Mouse (Mus musculus): Measurements from ENCODE around the gene Gramd4. TPM values are rescaled to one million over a fixed set of nuclear protein-coding genes. Genes with fewer than 3 reads are reported as not detected.

Gramd4 gene
- polyA plus RNA-seq, 1 experiment from 2014 or later, result 34.3 TPM

- no peak for ATAC-seq
- WGBS, result 76% methylated on average over 8 of the region's 8 CpGs
- Histone ChIP-seq H3K4me1 (replicated peaks) (peaks cover 63% of the 10 kb centered on the region), H3K9me3 (no peaks in the 10 kb centered on the region), H3K27ac (no peak overlapping the region), H3K36me3 (peaks cover 4% of the 10 kb centered on the region; the same call in 1 of the 2 replicates), H3K9ac (replicated peaks) (no peak overlapping the region), H3K27me3 (no peaks in the 10 kb centered on the region), H3K4me2 (replicated peaks) (no peak overlapping the region), H3K4me3 (replicated peaks) (no peak overlapping the region)
Observed at GRCm38 (mm10) chr15:86064191-86064849, 6.8 kb downstream of the Gramd4 start.

GRCm38 (mm10) chr15:86064850-86065229, 7.3 kb downstream of the Gramd4 start:
- H3K36me3 ChIP-seq, result peaks cover 4% of the 10 kb centered on the region; the same call in 1 of the 2 replicates
- no peaks in the 10 kb centered on the region for H3K27me3 ChIP-seq
- ATAC-seq, result no peak
- H3K27ac ChIP-seq, result no peak overlapping the region
- H3K4me2 ChIP-seq (replicated peaks), result no peak overlapping the region
- H3K4me1 ChIP-seq (replicated peaks), result peaks cover 63% of the 10 kb centered on the region
- WGBS, result 89% methylated on average over 3 of the region's 3 CpGs
- no peak overlapping the region for H3K4me3 ChIP-seq (replicated peaks)
- no peaks in the 10 kb centered on the region for H3K9me3 ChIP-seq
- H3K9ac ChIP-seq (replicated peaks), result no peak overlapping the region

- H3K4me3 ChIP-seq (replicated peaks), result no peak overlapping the region
- peaks cover 4% of the 10 kb centered on the region; the same call in 1 of the 2 replicates for H3K36me3 ChIP-seq
- H3K27me3 ChIP-seq, result no peaks in the 10 kb centered on the region
- H3K4me2 ChIP-seq (replicated peaks), result no peak overlapping the region
- H3K9me3 ChIP-seq, result no peaks in the 10 kb centered on the region
- H3K9ac ChIP-seq (replicated peaks), result no peak overlapping the region
- H3K4me1 ChIP-seq (replicated peaks), result peaks cover 63% of the 10 kb centered on the region
- 91% methylated on average over 4 of the region's 4 CpGs for WGBS
- ATAC-seq, result no peak
- H3K27ac ChIP-seq, result no peak overlapping the region
Observed at GRCm38 (mm10) chr15:86065367-86065766, 7.9 kb downstream of the Gramd4 start.

GRCm38 (mm10) chr15:86066836-86067580, 9.5 kb downstream of the Gramd4 start:
- ATAC-seq, result 0 out of 2 replicates have a peak, but pooled peaks have one; percentile 12
- 77% methylated on average over 14 of the region's 14 CpGs for WGBS
- H3K27ac ChIP-seq, result no peak overlapping the region
- no peaks in the 10 kb centered on the region for H3K27me3 ChIP-seq
- H3K9me3 ChIP-seq, result no peaks in the 10 kb centered on the region
- H3K9ac ChIP-seq (replicated peaks), result no peak overlapping the region
- peaks cover 59% of the 10 kb centered on the region for H3K4me1 ChIP-seq (replicated peaks)
- no peak overlapping the region for H3K4me3 ChIP-seq (replicated peaks)
- peaks cover 4% of the 10 kb centered on the region; the same call in 1 of the 2 replicates for H3K36me3 ChIP-seq
- H3K4me2 ChIP-seq (replicated peaks), result no peak overlapping the region

GRCm38 (mm10) chr15:86067581-86067910, 10.1 kb downstream of the Gramd4 start:
- no peak overlapping the region for H3K27ac ChIP-seq
- no peaks in the 10 kb centered on the region for H3K9me3 ChIP-seq
- no peak overlapping the region for H3K4me3 ChIP-seq (replicated peaks)
- no peaks in the 10 kb centered on the region for H3K27me3 ChIP-seq
- peaks cover 57% of the 10 kb centered on the region for H3K4me1 ChIP-seq (replicated peaks)
- H3K36me3 ChIP-seq, result peaks cover 4% of the 10 kb centered on the region; the same call in 1 of the 2 replicates
- 81% methylated on average over 4 of the region's 6 CpGs for WGBS
- ATAC-seq, result no peak
- H3K9ac ChIP-seq (replicated peaks), result no peak overlapping the region
- H3K4me2 ChIP-seq (replicated peaks), result no peak overlapping the region

- H3K27me3 ChIP-seq, result no peaks in the 10 kb centered on the region
- H3K9me3 ChIP-seq, result no peaks in the 10 kb centered on the region
- H3K4me2 ChIP-seq (replicated peaks), result no peak overlapping the region
- no peak overlapping the region for H3K4me3 ChIP-seq (replicated peaks)
- ATAC-seq, result no peak
- peaks cover 53% of the 10 kb centered on the region for H3K4me1 ChIP-seq (replicated peaks)
- H3K27ac ChIP-seq, result no peak overlapping the region
- H3K36me3 ChIP-seq, result peaks cover 4% of the 10 kb centered on the region; the same call in 1 of the 2 replicates
- 91% methylated on average over 4 of the region's 4 CpGs for WGBS
- H3K9ac ChIP-seq (replicated peaks), result no peak overlapping the region
Observed at GRCm38 (mm10) chr15:86067941-86068495, 10.5 kb downstream of the Gramd4 start.

GRCm38 (mm10) chr15:86069011-86069791, 11.7 kb downstream of the Gramd4 start:
- Histone ChIP-seq H3K9ac (replicated peaks) (no peak overlapping the region), H3K9me3 (no peaks in the 10 kb centered on the region), H3K27ac (no peak overlapping the region), H3K4me2 (replicated peaks) (no peak overlapping the region), H3K27me3 (no peaks in the 10 kb centered on the region), H3K4me1 (replicated peaks) (peaks cover 53% of the 10 kb centered on the region), H3K36me3 (peaks cover 4% of the 10 kb centered on the region; the same call in 1 of the 2 replicates), H3K4me3 (replicated peaks) (no peak overlapping the region)
- ATAC-seq, result no peak
- 84% methylated on average over 10 of the region's 10 CpGs for WGBS

- Histone ChIP-seq H3K9me3 (no peaks in the 10 kb centered on the region), H3K4me3 (replicated peaks) (no peak overlapping the region), H3K4me2 (replicated peaks) (no peak overlapping the region), H3K27ac (peak overlapping the region; percentile 39; the same call in 1 of the 2 replicates), H3K4me1 (replicated peaks) (peaks cover 58% of the 10 kb centered on the region), H3K9ac (replicated peaks) (no peak overlapping the region), H3K36me3 (peaks cover 4% of the 10 kb centered on the region; the same call in 1 of the 2 replicates), H3K27me3 (no peaks in the 10 kb centered on the region)
- 56% methylated on average over 11 of the region's 11 CpGs for WGBS
- ATAC-seq, result no peak
Observed at GRCm38 (mm10) chr15:86070368-86070767, 12.9 kb downstream of the Gramd4 start.

- Histone ChIP-seq H3K4me3 (replicated peaks) (no peak overlapping the region), H3K4me1 (replicated peaks) (peaks cover 58% of the 10 kb centered on the region), H3K27me3 (no peaks in the 10 kb centered on the region), H3K36me3 (no peaks in the 10 kb centered on the region), H3K9me3 (no peaks in the 10 kb centered on the region), H3K4me2 (replicated peaks) (no peak overlapping the region), H3K9ac (replicated peaks) (no peak overlapping the region), H3K27ac (0 out of 2 replicates have a peak overlapping the region, but pooled peaks have one; percentile 39)
- no peak for ATAC-seq
- 70% methylated on average over 1 of the region's 1 CpGs for WGBS
Observed at GRCm38 (mm10) chr15:86071166-86071565, 13.7 kb downstream of the Gramd4 start.

GRCm38 (mm10) chr15:86074171-86074937, 16.9 kb downstream of the Gramd4 start:
- WGBS, result 89% methylated on average over 16 of the region's 16 CpGs
- Histone ChIP-seq H3K36me3 (no peaks in the 10 kb centered on the region), H3K4me3 (replicated peaks) (no peak overlapping the region), H3K9me3 (no peaks in the 10 kb centered on the region), H3K27ac (no peak overlapping the region), H3K4me1 (replicated peaks) (peaks cover 34% of the 10 kb centered on the region), H3K9ac (replicated peaks) (no peak overlapping the region), H3K4me2 (replicated peaks) (no peak overlapping the region), H3K27me3 (no peaks in the 10 kb centered on the region)
- no peak for ATAC-seq

- H3K27me3 ChIP-seq, result no peaks in the 10 kb centered on the region
- no peaks in the 10 kb centered on the region for H3K9me3 ChIP-seq
- no peak overlapping the region for H3K27ac ChIP-seq
- H3K4me3 ChIP-seq (replicated peaks), result no peak overlapping the region
- no peak overlapping the region for H3K9ac ChIP-seq (replicated peaks)
- H3K36me3 ChIP-seq, result no peaks in the 10 kb centered on the region
- H3K4me1 ChIP-seq (replicated peaks), result peaks cover 25% of the 10 kb centered on the region
- whole genome bisulfite sequencing, result 94% methylated on average over 20 of the region's 20 CpGs
- no peak overlapping the region for H3K4me2 ChIP-seq (replicated peaks)
- ATAC-seq, result no peak
Observed at GRCm38 (mm10) chr15:86075305-86076047, 18.0 kb downstream of the Gramd4 start.
